Mouse (Mus musculus): Measurements from ENCODE around the gene Zfp108. TPM values are rescaled to one million over a fixed set of nuclear protein-coding genes. Genes with fewer than 3 reads are reported as not detected.

Gene Zfp108
- total RNA-seq, 2 experiments from 2014 or later: 1.9 to 2.3 TPM

- DNase-seq: peak; percentile 43
- Histone ChIP-seq H3K4me3 (peak within 1 kb of the TSS; percentile 95), H3K27ac (peak within 1 kb of the TSS; percentile 70)
- TF ChIP-seq CTCF (IDR thresholded peaks at IDR 0.05): no peak
- intact Hi-C loops (cut with DNase I): no loop called here
Measured at GRCm38 (mm10) chr7:24300771-24301282, 46.2 kb downstream of the Zfp108 start, which contains the start of gene Zfp61. TSS of gene Zfp61 (minus strand) at chr7:24301232.

Other genes starting within 250 kb of the Zfp108 start
- not detected for gene Vmn1r183, start 201.5 kb upstream of the Zfp108 start, total RNA-seq (2021)
- 10 to 100 TPM; 16.6 to 17.8 TPM for gene Zfp180, start 172.9 kb upstream of the Zfp108 start, total RNA-seq (2021)
- 1 to 10 TPM; 6.6 to 6.7 TPM for gene Zfp112, start 142.5 kb upstream of the Zfp108 start, total RNA-seq (2021)
- gene Zfp235, start 120.6 kb upstream of the Zfp108 start, total RNA-seq (2021): 1 to 10 TPM; 3.7 to 5.1 TPM
- under 1 TPM in 1 of 2 experiments, not detected in 1; 0.56 TPM for gene Zfp114, start 79.7 kb upstream of the Zfp108 start, total RNA-seq (2021)
- 1 to 10 TPM; 3.3 to 3.6 TPM for gene Zfp111, start 43.4 kb upstream of the Zfp108 start, total RNA-seq (2021)
- gene Zfp109, start 17.2 kb upstream of the Zfp108 start, total RNA-seq (2021): 1 to 10 TPM; 2.4 TPM
- gene Zfp93, start 15.6 kb downstream of the Zfp108 start, total RNA-seq (2021): 1 to 10 TPM; 4.3 to 5.9 TPM
- 1 to 10 TPM; 2.6 to 4.1 TPM for gene Zfp61, start 46.4 kb downstream of the Zfp108 start, total RNA-seq (2021)
- 1 to 10 TPM; 2.4 to 2.5 TPM for gene Zfp94, start 61.9 kb downstream of the Zfp108 start, total RNA-seq (2021)
- gene Tescl, start 79.1 kb downstream of the Zfp108 start, total RNA-seq (2021): not detected
- gene Lypd5, start 94.4 kb downstream of the Zfp108 start, total RNA-seq (2021): not detected
- gene Kcnn4, start 115.5 kb downstream of the Zfp108 start, total RNA-seq (2021): under 1 TPM; 0.25 to 0.64 TPM
- gene Smg9, start 144.8 kb downstream of the Zfp108 start, total RNA-seq (2021): 10 to 100 TPM in 1 of 2 experiments, 1 to 10 TPM in 1; 9.4 to 10.2 TPM
- gene Irgc1, start 197.5 kb downstream of the Zfp108 start, total RNA-seq (2021): not detected
- gene Plaur, start 207.7 kb downstream of the Zfp108 start, total RNA-seq (2021): 1 to 10 TPM in 1 of 2 experiments, under 1 TPM in 1; 0.89 to 1.3 TPM
- gene Cadm4, start 227.2 kb downstream of the Zfp108 start, total RNA-seq (2021): 1 to 10 TPM; 2.4 to 2.8 TPM

Data from gastrocnemius, adult 2 months (tissue).